Mouse (Mus musculus): ENCODE data around the gene Rpl23. TPM values are rescaled to one million over a fixed set of nuclear protein-coding genes. Genes with fewer than 3 reads are reported as not detected.

Gene Rpl23
- total RNA-seq (2021), result 100 to 1,000 TPM; 454 to 515 TPM

GRCm38 (mm10) chr11:97781832-97782563 is at the start of gene Rpl23:
Gene Rpl23 (minus strand): TSS chr11:97782437.
- intact Hi-C loops (cut with DNase I), result loop anchor here (2.0 kb wide), 1 partner anchor 15 kb away; the partner anchor contains the start of gene Cwc25
- DNase-seq (ENCODE audit: low spot score), result peak; percentile 98

- peak; percentile 51 for DNase-seq (ENCODE audit: low spot score)
- intact Hi-C loops (cut with DNase I), result no loop called here
These were observed 49.8 kb upstream of the Rpl23 start for GRCm38 (mm10) chr11:97832001-97832400.

- no peak for DNase-seq (ENCODE audit: low spot score)
- intact Hi-C loops (cut with DNase I), result no loop called here
These were observed 48.3 kb upstream of the Rpl23 start for GRCm38 (mm10) chr11:97830501-97830900.

- intact Hi-C loops (cut with DNase I), result no loop called here
- DNase-seq (ENCODE audit: low spot score), result no peak
These were observed 47.8 kb upstream of the Rpl23 start for GRCm38 (mm10) chr11:97829913-97830476.

- DNase-seq (ENCODE audit: low spot score), result no peak
- intact Hi-C loops (cut with DNase I), result no loop called here
These were observed 47.1 kb upstream of the Rpl23 start for GRCm38 (mm10) chr11:97829365-97829764.

- intact Hi-C loops (cut with DNase I), result no loop called here
- DNase-seq (ENCODE audit: low spot score), result no peak
These were observed 45.4 kb upstream of the Rpl23 start for GRCm38 (mm10) chr11:97827654-97828053.

GRCm38 (mm10) chr11:97826414-97826813 is 44.2 kb upstream of the Rpl23 start:
- DNase-seq (ENCODE audit: low spot score), result no peak
- intact Hi-C loops (cut with DNase I), result no loop called here

GRCm38 (mm10) chr11:97825971-97826370 is 43.7 kb upstream of the Rpl23 start:
- intact Hi-C loops (cut with DNase I), result no loop called here
- DNase-seq (ENCODE audit: low spot score), result no peak

GRCm38 (mm10) chr11:97825295-97825694 is 43.1 kb upstream of the Rpl23 start:
- no peak for DNase-seq (ENCODE audit: low spot score)
- intact Hi-C loops (cut with DNase I), result no loop called here

- DNase-seq (ENCODE audit: low spot score), result no peak
- intact Hi-C loops (cut with DNase I), result no loop called here
These were observed 42.7 kb upstream of the Rpl23 start for GRCm38 (mm10) chr11:97824895-97825294.

- intact Hi-C loops (cut with DNase I), result no loop called here
These were observed 41.9 kb upstream of the Rpl23 start for GRCm38 (mm10) chr11:97824168-97824567.

GRCm38 (mm10) chr11:97822840-97823603 is 40.8 kb upstream of the Rpl23 start:
- intact Hi-C loops (cut with DNase I), result no loop called here
- DNase-seq (ENCODE audit: low spot score), result no peak

More at GRCm38 (mm10) chr11:97824168-97824567, 41.9 kb upstream of the Rpl23 start:
- no peak for DNase-seq (ENCODE audit: low spot score)

- no peak for DNase-seq (ENCODE audit: low spot score)
- intact Hi-C loops (cut with DNase I), result loop anchor here (2.0 kb wide), 1 partner anchor 21 kb away; no protein-coding TSS in a partner anchor
These were observed 39.3 kb upstream of the Rpl23 start for GRCm38 (mm10) chr11:97821401-97822064.

- intact Hi-C loops (cut with DNase I), result loop anchor here (2.0 kb wide), 1 partner anchor 20 kb away; no protein-coding TSS in a partner anchor
- DNase-seq (ENCODE audit: low spot score), result no peak
These were observed 38.6 kb upstream of the Rpl23 start for GRCm38 (mm10) chr11:97820840-97821239.

GRCm38 (mm10) chr11:97819923-97820322 is 37.7 kb upstream of the Rpl23 start:
- intact Hi-C loops (cut with DNase I), result loop anchor here (2.0 kb wide), 1 partner anchor 19 kb away; no protein-coding TSS in a partner anchor
- no peak for DNase-seq (ENCODE audit: low spot score)

- no peak for DNase-seq (ENCODE audit: low spot score)
- intact Hi-C loops (cut with DNase I), result no loop called here
These were observed 36.9 kb upstream of the Rpl23 start for GRCm38 (mm10) chr11:97819102-97819501.

GRCm38 (mm10) chr11:97818571-97818970 is 36.3 kb upstream of the Rpl23 start:
- intact Hi-C loops (cut with DNase I), result no loop called here
- no peak for DNase-seq (ENCODE audit: low spot score)

GRCm38 (mm10) chr11:97818003-97818402 is 35.8 kb upstream of the Rpl23 start:
- no peak for DNase-seq (ENCODE audit: low spot score)
- intact Hi-C loops (cut with DNase I), result no loop called here

- intact Hi-C loops (cut with DNase I), result no loop called here
- DNase-seq (ENCODE audit: low spot score), result no peak
These were observed 35.1 kb upstream of the Rpl23 start for GRCm38 (mm10) chr11:97817379-97817778.

GRCm38 (mm10) chr11:97816916-97817315 is 34.7 kb upstream of the Rpl23 start:
- intact Hi-C loops (cut with DNase I), result no loop called here
- DNase-seq (ENCODE audit: low spot score), result no peak
